10 mouse cellular contexts compared by ENCODE assay signal in genomic region chr12:69723376-69723775, GRCm38 (mm10). TPM values are rescaled to one million over a fixed set of nuclear protein-coding genes. Genes with fewer than 3 reads are reported as not detected.
DNase-seq lines count a peak whose midpoint lies in the region; ATAC-seq and TF ChIP-seq lines count a peak whose summit lies in the region.
"Had no signal": no experiment of that assay in that cellular context is flagged by ENCODE, and none has a peak within 500 bp of the region (broad histone marks: within the 10 kb centered on the region; RNA-seq: fewer than 3 reads in every experiment).

No protein-coding gene starts in this region.

- H3K36me3 ChIP-seq in forebrain, embryonic 10.5 days (replicated peaks) = peaks cover 38% of the 10 kb centered on the region
- H3K36me3 ChIP-seq in forebrain, embryonic 16.5 days (ENCODE audit: control insufficient read depth, insufficient read depth) = peaks cover 3% of the 10 kb centered on the region; the same call in 1 of the 2 replicates
- H3K36me3 ChIP-seq in hindbrain, embryonic 10.5 days = peaks cover 38% of the 10 kb centered on the region
- peaks cover 4% of the 10 kb centered on the region for H3K36me3 ChIP-seq in liver, embryonic 14.5 days (replicated peaks; ENCODE audit: control insufficient read depth, insufficient read depth, low read depth)

- no peak overlapping the region for H3K9ac ChIP-seq in forebrain, embryonic 16.5 days (replicated peaks; ENCODE audit: low read depth, low read length)
- no peak overlapping the region for H3K9ac ChIP-seq in liver, embryonic 14.5 days (replicated peaks)

- no peak for TF ChIP-seq EP300 in liver, embryonic 14.5 days (IDR thresholded peaks at IDR 0.05; ENCODE audit: low read depth)

- H3K9me3 ChIP-seq in forebrain, embryonic 10.5 days = peaks cover 25% of the 10 kb centered on the region
- peaks cover 7% of the 10 kb centered on the region for H3K9me3 ChIP-seq in forebrain, embryonic 16.5 days (ENCODE audit: control insufficient read depth, low read length)
- H3K9me3 ChIP-seq in hindbrain, embryonic 10.5 days = peaks cover 22% of the 10 kb centered on the region
- H3K9me3 ChIP-seq in liver, embryonic 14.5 days (ENCODE audit: control insufficient read depth, low read length) = peaks cover 9% of the 10 kb centered on the region

- H3K27ac ChIP-seq in forebrain, embryonic 10.5 days = no peak overlapping the region
- no peak overlapping the region for H3K27ac ChIP-seq in forebrain, embryonic 16.5 days (ENCODE audit: low read length)
- H3K27ac ChIP-seq in hindbrain, embryonic 10.5 days = no peak overlapping the region
- H3K27ac ChIP-seq in liver, embryonic 14.5 days = no peak overlapping the region

- no peak for ATAC-seq in forebrain, embryonic 16.5 days
- ATAC-seq in liver, embryonic 14.5 days (ENCODE audit: insufficient read depth) = no peak

- no peak for DNase-seq in forebrain, embryonic 10.5 days (ENCODE audit: extremely low spot score, low spot score)
- peak; percentile 34 for DNase-seq in ES-CJ7 (ENCODE audit: low read depth, low spot score)
- DNase-seq in hindbrain, embryonic 10.5 days (ENCODE audit: low spot score) = no peak
- no peak for DNase-seq in liver, embryonic 14.5 days (ENCODE audit: low read depth in 3 of 3, low spot score in 3 of 3)
- DNase-seq in right cerebral cortex, postnatal 25 days = no peak
- no peak for DNase-seq in left cerebral cortex, adult 11 months (ENCODE audit: low spot score)
- no peak for DNase-seq in gastrocnemius, postnatal 4 days (ENCODE audit: low spot score in 2 of 2)
- DNase-seq: cerebellum, postnatal 25 days; lung, postnatal 10 days had no signal

- H3K4me1 ChIP-seq in forebrain, embryonic 10.5 days = peaks cover 24% of the 10 kb centered on the region
- peaks cover 14% of the 10 kb centered on the region for H3K4me1 ChIP-seq in forebrain, embryonic 16.5 days (replicated peaks; ENCODE audit: control insufficient read depth, insufficient read depth, low read length)
- peaks cover 25% of the 10 kb centered on the region for H3K4me1 ChIP-seq in hindbrain, embryonic 10.5 days (replicated peaks)
- H3K4me1 ChIP-seq in liver, embryonic 14.5 days (replicated peaks; ENCODE audit: control insufficient read depth in 2 of 2, insufficient read depth in 2 of 2, low read length in 1 of 2) = peaks cover 10% of the 10 kb centered on the region in 2 experiments

- WGBS in forebrain, embryonic 10.5 days = 63% methylated on average over 2 of the region's 2 CpGs
- 44% methylated on average over 2 of the region's 2 CpGs for WGBS in forebrain, embryonic 16.5 days
- WGBS in hindbrain, embryonic 10.5 days = 70% methylated on average over 2 of the region's 2 CpGs
- 43% methylated on average over 2 of the region's 2 CpGs for WGBS in liver, embryonic 14.5 days (ENCODE audit: insufficient replicate concordance)

- TF ChIP-seq CTCF in liver, embryonic 14.5 days (IDR thresholded peaks at IDR 0.05; ENCODE audit: low read depth) = no peak

- no peak overlapping the region for H3K4me2 ChIP-seq in forebrain, embryonic 16.5 days (ENCODE audit: low read length)
- peak overlapping the region; percentile 95 for H3K4me2 ChIP-seq in liver, embryonic 14.5 days (ENCODE audit: low read depth)

- no peaks in the 10 kb centered on the region for H3K27me3 ChIP-seq in forebrain, embryonic 10.5 days (ENCODE audit: poor library complexity, severe bottlenecking)
- no peaks in the 10 kb centered on the region for H3K27me3 ChIP-seq in forebrain, embryonic 16.5 days (replicated peaks; ENCODE audit: control insufficient read depth, insufficient read depth, low read length)
- no peaks in the 10 kb centered on the region for H3K27me3 ChIP-seq in hindbrain, embryonic 10.5 days (ENCODE audit: insufficient read depth, poor library complexity, severe bottlenecking)
- no peaks in the 10 kb centered on the region for H3K27me3 ChIP-seq in liver, embryonic 14.5 days (ENCODE audit: control insufficient read depth, insufficient read depth, low read length)

- peak overlapping the region; percentile 82 for H3K4me3 ChIP-seq in forebrain, embryonic 10.5 days
- no peak overlapping the region for H3K4me3 ChIP-seq in forebrain, embryonic 16.5 days (replicated peaks; ENCODE audit: low read length)
- H3K4me3 ChIP-seq in hindbrain, embryonic 10.5 days = peak overlapping the region; percentile 86
- peak overlapping the region; percentile 75 to 77 for H3K4me3 ChIP-seq in liver, embryonic 14.5 days (ENCODE audit: insufficient read depth in 1 of 2, low read depth in 2 of 2, low read length in 2 of 2)

RNA-seq across cellular contexts. Expression of gene L2hgdh, which starts 1.3 kb away (rescaled TPM):
- polyA plus RNA-seq in forebrain, embryonic 10.5 days (2016; fragmentation: Nextera tagmentation; extraction: Ambion mirVana) = 20.4 and 21.0 TPM in 2 replicates
- polyA plus RNA-seq in forebrain, embryonic 16.5 days (2015; fragmentation: Nextera tagmentation; extraction: Ambion mirVana) = 15.0 and 16.3 TPM in 2 replicates
- polyA plus RNA-seq in hindbrain, embryonic 10.5 days (2016; fragmentation: Nextera tagmentation; extraction: Ambion mirVana) = 12.8 and 17.2 TPM in 2 replicates
- polyA plus RNA-seq in liver, embryonic 14.5 days (2012; rRNA removed) = 5.4 and 7.5 TPM in 2 replicates
- 9.3 and 11.6 TPM in 2 replicates for polyA plus RNA-seq in liver, embryonic 14.5 days (2014; fragmentation: Nextera tagmentation; extraction: Ambion mirVana)
- 10 to 100 TPM; 38.1 to 38.9 TPM for total RNA-seq in gastrocnemius, postnatal 4 days (2021)

RNA-seq across cellular contexts. Expression of gene Atp5s, which starts 1.4 kb away (rescaled TPM):
- 20.4 and 21.6 TPM in 2 replicates for polyA plus RNA-seq in forebrain, embryonic 10.5 days (2016; fragmentation: Nextera tagmentation; extraction: Ambion mirVana)
- 26.0 and 26.1 TPM in 2 replicates for polyA plus RNA-seq in forebrain, embryonic 16.5 days (2015; fragmentation: Nextera tagmentation; extraction: Ambion mirVana)
- 20.3 and 21.2 TPM in 2 replicates for polyA plus RNA-seq in hindbrain, embryonic 10.5 days (2016; fragmentation: Nextera tagmentation; extraction: Ambion mirVana)
- polyA plus RNA-seq in liver, embryonic 14.5 days (2012; rRNA removed) = 8.1 and 12.0 TPM in 2 replicates
- polyA plus RNA-seq in liver, embryonic 14.5 days (2014; fragmentation: Nextera tagmentation; extraction: Ambion mirVana) = 20.7 and 22.0 TPM in 2 replicates
- 10 to 100 TPM; 10.6 to 11.0 TPM for total RNA-seq in gastrocnemius, postnatal 4 days (2021)

RNA-seq across cellular contexts. Expression of gene Sos2, which starts 41.7 kb away (rescaled TPM):
- polyA plus RNA-seq in forebrain, embryonic 10.5 days (2016; fragmentation: Nextera tagmentation; extraction: Ambion mirVana) = 7.8 and 8.2 TPM in 2 replicates
- 11.0 and 11.8 TPM in 2 replicates for polyA plus RNA-seq in forebrain, embryonic 16.5 days (2015; fragmentation: Nextera tagmentation; extraction: Ambion mirVana)
- polyA plus RNA-seq in hindbrain, embryonic 10.5 days (2016; fragmentation: Nextera tagmentation; extraction: Ambion mirVana) = 8.5 and 10.1 TPM in 2 replicates
- 6.9 and 7.6 TPM in 2 replicates for polyA plus RNA-seq in liver, embryonic 14.5 days (2012; rRNA removed)
- 3.6 and 3.7 TPM in 2 replicates for polyA plus RNA-seq in liver, embryonic 14.5 days (2014; fragmentation: Nextera tagmentation; extraction: Ambion mirVana)
- 10 to 100 TPM; 37.5 to 42.9 TPM for total RNA-seq in gastrocnemius, postnatal 4 days (2021)
